Mouse (Mus musculus): ENCODE measurements around the gene Ankrd35. TPM values are rescaled to one million over a fixed set of nuclear protein-coding genes. Genes with fewer than 3 reads are reported as not detected.
A peak's percentile ranks its signal among the peaks of the same experiment; 100 is the strongest.

Gene Ankrd35
- polyA plus RNA-seq (2014; fragmentation: Nextera tagmentation; extraction: Ambion mirVana) = 0.32 and 0.40 TPM in 2 replicates

GRCm38 (mm10) chr3:96669727-96670468 lies at the start of gene Ankrd35:
Ankrd35 (plus strand) TSS chr3:96670131.
- DNase-seq (ENCODE audit: low spot score) (peak; percentile 85), ATAC-seq (replicated peaks; ENCODE audit: low FRiP score) (peak; percentile 91)
- no peak within 1 kb of the TSS for H3K9ac ChIP-seq (ENCODE audit: low read depth, low read length)
- no peaks in the 10 kb centered on the region for H3K36me3 ChIP-seq (ENCODE audit: control insufficient read depth, insufficient read depth, low read length)
- no peak within 1 kb of the TSS for H3K27ac ChIP-seq (ENCODE audit: low read depth, low read length)
- no peaks in the 10 kb centered on the region for H3K9me3 ChIP-seq (ENCODE audit: control insufficient read depth, low read length)
- WGBS = 4% methylated on average over 35 of the region's 35 CpGs
- H3K4me1 ChIP-seq (replicated peaks; ENCODE audit: control insufficient read depth, insufficient read depth, low read length) = no peaks in the 10 kb centered on the region
- peak within 1 kb of the TSS; percentile 44 for H3K4me3 ChIP-seq (ENCODE audit: low read depth, low read length)
- H3K4me2 ChIP-seq = peak within 1 kb of the TSS; percentile 79
- peaks cover 7% of the 10 kb centered on the region; the same call in 1 of the 2 replicates for H3K27me3 ChIP-seq (replicated peaks; ENCODE audit: control insufficient read depth, insufficient read depth, low read length)

DNA sequence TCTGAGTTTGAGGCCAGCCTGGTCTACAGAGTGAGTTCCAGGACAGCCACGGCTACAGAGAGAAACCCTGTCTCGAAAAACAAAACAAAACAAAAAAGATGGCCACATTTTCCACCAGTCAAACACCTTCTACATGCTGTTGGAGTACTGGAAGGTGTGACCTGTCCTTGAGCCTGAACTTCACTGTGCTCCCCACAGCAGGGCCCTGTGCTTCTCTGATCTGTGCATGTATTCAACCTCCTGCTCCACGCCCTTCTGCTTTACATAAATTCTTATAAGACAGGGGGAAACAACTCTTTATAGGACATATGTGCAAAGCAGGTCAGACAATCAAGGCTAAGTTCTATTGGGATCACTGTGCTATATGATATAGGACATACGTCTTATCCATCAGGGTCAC lies 46.7 kb upstream of the Ankrd35 start:
- Histone ChIP-seq H3K9me3 (ENCODE audit: control insufficient read depth, low read length) (no peaks in the 10 kb centered on the region), H3K9ac (ENCODE audit: low read depth, low read length) (no peak overlapping the region), H3K27me3 (replicated peaks; ENCODE audit: control insufficient read depth, insufficient read depth, low read length) (no peaks in the 10 kb centered on the region), H3K27ac (ENCODE audit: low read depth, low read length) (no peak overlapping the region), H3K4me3 (ENCODE audit: low read depth, low read length) (no peak overlapping the region), H3K4me2 (no peak overlapping the region), H3K36me3 (ENCODE audit: control insufficient read depth, insufficient read depth, low read length) (peaks cover 8% of the 10 kb centered on the region; the same call in 1 of the 2 replicates), H3K4me1 (replicated peaks; ENCODE audit: control insufficient read depth, insufficient read depth, low read length) (no peaks in the 10 kb centered on the region)
- no peak for DNase-seq (ENCODE audit: low spot score)
- WGBS = 91% methylated on average over 4 of the region's 4 CpGs
- ATAC-seq (replicated peaks; ENCODE audit: low FRiP score) = no peak

GRCm38 (mm10) chr3:96629729-96630600 lies 40.0 kb upstream of the Ankrd35 start, which contains the start of gene Rbm8a:
Rbm8a (plus strand) TSS chr3:96629933.
- WGBS = under 1% methylated on average over 48 of the region's 48 CpGs
- H3K36me3 ChIP-seq (ENCODE audit: control insufficient read depth, insufficient read depth, low read length) = peaks cover 9% of the 10 kb centered on the region
- ATAC-seq (replicated peaks; ENCODE audit: low FRiP score) = peak; percentile 92

DNA sequence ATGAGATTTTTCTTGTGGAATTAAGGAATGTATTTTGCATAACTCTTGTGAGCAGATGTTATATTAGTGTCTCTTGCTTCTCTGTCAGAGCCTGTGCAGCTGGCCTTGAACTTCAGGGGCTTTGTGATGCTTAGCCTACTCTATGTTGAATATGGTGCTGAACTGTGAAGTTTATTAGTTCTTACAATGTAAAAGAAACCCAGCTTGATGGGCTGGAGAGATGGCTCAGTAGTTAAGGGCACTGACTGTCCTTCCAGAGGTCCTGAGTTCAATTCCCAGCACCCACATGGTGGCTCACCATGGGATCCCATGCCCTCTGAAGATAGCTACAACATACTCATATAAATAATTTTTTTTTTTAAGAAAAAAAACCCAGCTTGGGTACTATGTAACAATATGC lies 37.9 kb upstream of the Ankrd35 start:
- no peak overlapping the region for H3K4me2 ChIP-seq
- peaks cover 9% of the 10 kb centered on the region for H3K36me3 ChIP-seq (ENCODE audit: control insufficient read depth, insufficient read depth, low read length)
- DNase-seq (ENCODE audit: low spot score) = no peak
- ATAC-seq (replicated peaks; ENCODE audit: low FRiP score) = no peak
- no peaks in the 10 kb centered on the region for H3K27me3 ChIP-seq (replicated peaks; ENCODE audit: control insufficient read depth, insufficient read depth, low read length)
- H3K9ac ChIP-seq (ENCODE audit: low read depth, low read length) = no peak overlapping the region
- H3K27ac ChIP-seq (ENCODE audit: low read depth, low read length) = no peak overlapping the region
- H3K4me1 ChIP-seq (replicated peaks; ENCODE audit: control insufficient read depth, insufficient read depth, low read length) = peaks cover 18% of the 10 kb centered on the region
- no peak overlapping the region for H3K4me3 ChIP-seq (ENCODE audit: low read depth, low read length)
- H3K9me3 ChIP-seq (ENCODE audit: control insufficient read depth, low read length) = no peaks in the 10 kb centered on the region

More at GRCm38 (mm10) chr3:96629729-96630600, 40.0 kb upstream of the Ankrd35 start, which contains the start of gene Rbm8a:
- Histone ChIP-seq H3K4me3 (ENCODE audit: low read depth, low read length) (peak within 1 kb of the TSS; percentile 80), H3K27ac (ENCODE audit: low read depth, low read length) (peak within 1 kb of the TSS; percentile 49; the same call in 1 of the 2 replicates), H3K9ac (ENCODE audit: low read depth, low read length) (peak within 1 kb of the TSS; percentile 85), H3K4me1 (replicated peaks; ENCODE audit: control insufficient read depth, insufficient read depth, low read length) (peaks cover 11% of the 10 kb centered on the region), H3K27me3 (replicated peaks; ENCODE audit: control insufficient read depth, insufficient read depth, low read length) (no peaks in the 10 kb centered on the region), H3K4me2 (peak within 1 kb of the TSS; percentile 76), H3K9me3 (ENCODE audit: control insufficient read depth, low read length) (no peaks in the 10 kb centered on the region)
- peak; percentile 91 for DNase-seq (ENCODE audit: low spot score)

- 36% methylated on average over 1 of the region's 1 CpGs for WGBS
- ATAC-seq (replicated peaks; ENCODE audit: low FRiP score) = no peak
- H3K4me2 ChIP-seq = no peak overlapping the region; the same call in 1 of the 2 replicates
- H3K9me3 ChIP-seq (ENCODE audit: control insufficient read depth, low read length) = no peaks in the 10 kb centered on the region
- H3K36me3 ChIP-seq (ENCODE audit: control insufficient read depth, insufficient read depth, low read length) = peaks cover 11% of the 10 kb centered on the region
- H3K9ac ChIP-seq (ENCODE audit: low read depth, low read length) = no peak overlapping the region
- no peak for DNase-seq (ENCODE audit: low spot score)
- H3K27me3 ChIP-seq (replicated peaks; ENCODE audit: control insufficient read depth, insufficient read depth, low read length) = no peaks in the 10 kb centered on the region
- no peak overlapping the region for H3K4me3 ChIP-seq (ENCODE audit: low read depth, low read length)
- peaks cover 18% of the 10 kb centered on the region for H3K4me1 ChIP-seq (replicated peaks; ENCODE audit: control insufficient read depth, insufficient read depth, low read length)
- H3K27ac ChIP-seq (ENCODE audit: low read depth, low read length) = no peak overlapping the region
Measured at GRCm38 (mm10) chr3:96634015-96634414, 35.9 kb upstream of the Ankrd35 start.

DNA sequence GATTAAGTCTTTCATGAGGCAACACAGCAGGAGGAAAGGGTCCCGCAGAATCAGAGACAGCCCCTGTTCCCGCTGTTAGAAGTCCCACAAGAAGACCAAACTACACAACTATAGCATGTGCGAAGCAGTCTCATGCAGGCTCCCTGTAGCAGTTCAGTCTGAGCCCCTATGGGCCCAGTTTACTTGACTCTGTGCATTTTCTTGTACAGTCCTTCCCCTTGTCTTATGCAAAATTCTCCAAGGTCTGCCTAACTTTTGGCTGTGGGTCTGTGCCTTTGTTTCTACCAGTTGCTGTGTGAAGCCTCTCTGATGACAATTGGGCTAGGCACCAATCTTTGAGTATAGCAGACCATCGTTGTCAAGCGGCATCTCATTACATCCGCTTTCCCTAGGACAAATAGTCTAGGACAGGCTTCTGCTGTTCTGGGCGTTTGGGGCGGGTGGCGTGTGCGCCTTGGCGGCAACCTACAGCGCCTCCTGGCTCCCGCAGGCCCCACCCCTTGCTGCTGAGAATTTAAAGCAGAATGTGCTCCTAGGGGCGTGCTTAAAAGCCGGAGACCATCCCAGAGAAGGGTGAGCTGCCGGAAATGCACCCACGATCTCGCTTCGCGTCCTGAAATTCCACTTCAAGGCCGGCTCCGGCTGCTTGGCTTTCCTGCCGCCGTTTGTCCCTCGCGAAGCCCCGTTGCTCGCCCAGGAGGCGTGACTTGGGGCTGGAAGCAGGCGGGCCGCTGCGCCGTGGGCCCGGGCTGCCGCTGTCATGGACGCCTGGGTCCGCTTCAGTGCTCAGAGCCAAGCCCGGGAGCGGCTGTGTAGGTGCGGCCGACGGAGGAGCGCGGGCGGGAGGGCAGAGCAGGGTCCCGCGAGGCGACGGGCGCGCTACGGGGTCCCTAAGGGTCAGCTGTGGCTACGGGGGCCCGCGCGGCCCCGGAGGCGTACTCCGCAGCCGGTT lies 34.7 kb upstream of the Ankrd35 start, which contains the start of the genes Pex11b and Gm42957:
Gene Pex11b (plus strand): TSS at position 449 of the 952 bp plus-strand sequence.
Gene Gm42957 (plus strand): TSS at position 547 of the 952 bp plus-strand sequence.
- Histone ChIP-seq H3K9ac (ENCODE audit: low read depth, low read length) (peak within 1 kb of the TSS; percentile 91), H3K4me3 (ENCODE audit: low read depth, low read length) (peak within 1 kb of the TSS; percentile 80), H3K36me3 (ENCODE audit: control insufficient read depth, insufficient read depth, low read length) (peaks cover 13% of the 10 kb centered on the region), H3K9me3 (ENCODE audit: control insufficient read depth, low read length) (no peaks in the 10 kb centered on the region), H3K27ac (ENCODE audit: low read depth, low read length) (peak within 1 kb of the TSS; percentile 61), H3K4me2 (peak within 1 kb of the TSS; percentile 85), H3K27me3 (replicated peaks; ENCODE audit: control insufficient read depth, insufficient read depth, low read length) (no peaks in the 10 kb centered on the region), H3K4me1 (replicated peaks; ENCODE audit: control insufficient read depth, insufficient read depth, low read length) (peaks cover 18% of the 10 kb centered on the region)
- DNase-seq (ENCODE audit: low spot score) (peak; percentile 86), ATAC-seq (replicated peaks; ENCODE audit: low FRiP score) (peak; percentile 87)
- WGBS = 2% methylated on average over 58 of the region's 60 CpGs

GRCm38 (mm10) chr3:96635906-96636305 lies 34.0 kb upstream of the Ankrd35 start:
- peak overlapping the region; percentile 61 for H3K27ac ChIP-seq (ENCODE audit: low read depth, low read length)
- peaks cover 13% of the 10 kb centered on the region for H3K36me3 ChIP-seq (ENCODE audit: control insufficient read depth, insufficient read depth, low read length)
- H3K4me3 ChIP-seq (ENCODE audit: low read depth, low read length) = peak overlapping the region; percentile 80
- DNase-seq (ENCODE audit: low spot score) = no peak
- H3K4me2 ChIP-seq = peak overlapping the region; percentile 85
- peaks cover 14% of the 10 kb centered on the region for H3K4me1 ChIP-seq (replicated peaks; ENCODE audit: control insufficient read depth, insufficient read depth, low read length)
- H3K9ac ChIP-seq (ENCODE audit: low read depth, low read length) = peak overlapping the region; percentile 91
- ATAC-seq (replicated peaks; ENCODE audit: low FRiP score) = peak; percentile 19; the same call in 1 of the 2 replicates
- H3K27me3 ChIP-seq (replicated peaks; ENCODE audit: control insufficient read depth, insufficient read depth, low read length) = no peaks in the 10 kb centered on the region
- H3K9me3 ChIP-seq (ENCODE audit: control insufficient read depth, low read length) = no peaks in the 10 kb centered on the region
- 7% methylated on average over 15 of the region's 15 CpGs for WGBS

All from liver, embryonic 11.5 days (tissue).